Mouse (Mus musculus) ES-Bruce4 (cell line): ENCODE measurements around the gene Ccn6. TPM values are rescaled to one million over a fixed set of nuclear protein-coding genes. Genes with fewer than 3 reads are reported as not detected.

Source experiments
- H3K27ac ChIP-seq: 2 replicates; pipeline ENCODE4 v1.5.1; 2012; ENCODE audit warnings: low read length, inconsistent platforms; ENCODE audit not compliant: insufficient read depth
- H3K27me3 ChIP-seq: 2 replicates; pipeline ENCODE4 v1.6.1; 2012; ENCODE audit warnings: mild to moderate bottlenecking, low read length, inconsistent platforms; ENCODE audit not compliant: control insufficient read depth, poor library complexity, insufficient read depth, severe bottlenecking
- H3K36me3 ChIP-seq: 2 replicates; pipeline ENCODE4 v1.6.1; 2012; ENCODE audit warnings: inconsistent platforms, mild to moderate bottlenecking, low read length, moderate library complexity; ENCODE audit not compliant: control insufficient read depth, poor library complexity, insufficient read depth, severe bottlenecking
- H3K4me1 ChIP-seq: one replicate; pipeline ENCODE4 v1.8.1; 2011; ENCODE audit warnings: low read length; ENCODE audit not compliant: control insufficient read depth, insufficient read depth
- H3K4me3 ChIP-seq: 2 replicates; pipeline ENCODE4 v1.5.1; 2011; ENCODE audit warnings: low read depth, mild to moderate bottlenecking, low read length
- H3K9ac ChIP-seq: 2 replicates; pipeline ENCODE4 v1.6.1; 2012; ENCODE audit warnings: low read depth, mild to moderate bottlenecking, inconsistent platforms; ENCODE audit not compliant: poor library complexity, severe bottlenecking
- H3K9me3 ChIP-seq: replicated peaks from 2 replicates; pipeline ENCODE4 v1.6.1; 2012; ENCODE audit warnings: mild to moderate bottlenecking, low read length, inconsistent platforms; ENCODE audit not compliant: control insufficient read depth, poor library complexity, insufficient read depth, severe bottlenecking
- CTCF ChIP-seq: IDR thresholded peaks from one replicate; pipeline ENCODE4 v1.8.1; 2011; ENCODE audit warnings: low read depth, low read length
- EP300 ChIP-seq: IDR thresholded peaks from 2 replicates; pipeline ENCODE4 v1.6.1; 2011; ENCODE audit warnings: low read depth, low read length; ENCODE audit not compliant: insufficient read depth
- POLR2A ChIP-seq: IDR thresholded peaks from one replicate; pipeline ENCODE4 v1.8.1; 2011; ENCODE audit warnings: low read length; ENCODE audit not compliant: insufficient read depth
- polyA plus RNA-seq: library from polyadenylated mRNA; stranded (reverse); fragments of >200 nt; gene quantifications from 2 replicates; pipeline ENCODE4 v1.2.4, GENCODE M21; 2011; ENCODE audit warnings: low read depth; ENCODE audit not compliant: missing spikeins, insufficient read depth, insufficient read length

Gene Ccn6
- polyA plus RNA-seq, 1 experiment = not detected

DNA sequence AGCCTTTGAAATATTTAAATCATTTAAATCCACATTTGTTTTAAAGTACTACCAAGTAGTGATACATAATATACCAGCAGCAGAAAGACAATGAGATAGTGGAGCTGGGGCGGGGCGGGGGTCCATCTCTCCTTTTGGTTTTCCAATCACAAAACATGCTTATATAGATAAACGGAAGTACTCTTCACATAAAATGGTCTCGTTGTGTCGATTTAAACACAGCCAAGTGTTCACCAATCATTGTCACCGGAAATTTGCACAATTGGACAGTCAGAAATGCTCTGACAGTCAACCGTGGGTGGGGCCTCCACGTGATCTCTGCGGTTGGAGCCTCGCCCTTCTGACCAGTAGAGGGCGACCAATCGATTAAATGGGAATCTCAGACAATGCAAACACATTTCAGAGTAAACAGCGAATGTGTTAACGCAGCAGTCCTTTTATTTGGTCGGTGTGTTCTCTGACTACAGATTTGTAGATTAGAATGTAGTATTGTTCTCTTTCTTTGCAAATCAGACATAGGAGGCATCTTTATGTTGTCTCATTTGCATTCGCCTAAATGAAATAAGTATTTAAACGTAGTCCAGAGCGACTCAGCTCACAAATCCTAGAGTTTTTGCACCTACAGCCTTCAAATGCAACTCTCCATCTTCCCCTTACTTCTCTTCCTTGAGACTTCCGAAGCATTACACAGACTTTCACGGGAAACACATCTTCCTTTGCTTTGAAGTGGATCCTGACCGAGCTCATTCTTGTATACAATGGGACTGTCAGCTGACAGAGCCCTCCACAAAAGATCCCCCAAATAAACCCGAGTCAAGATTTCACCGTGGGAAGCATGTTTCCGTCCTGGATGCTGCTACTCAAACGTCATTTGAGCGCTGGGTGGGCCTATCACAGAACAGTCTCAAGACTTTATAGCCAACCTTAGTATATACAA lies 8.3 kb upstream of the Ccn6 start:
- no peaks in the 10 kb centered on the region for H3K36me3 ChIP-seq
- peak overlapping the region; percentile 79 for H3K4me3 ChIP-seq
- TF ChIP-seq POLR2A = no peak
- TF ChIP-seq CTCF = peak; percentile 65
- 0 out of 2 replicates have a peak, but pooled peaks have one; percentile 33 for TF ChIP-seq EP300
- no peaks in the 10 kb centered on the region for H3K27me3 ChIP-seq
- H3K9me3 ChIP-seq = no peaks in the 10 kb centered on the region
- H3K4me1 ChIP-seq = no peaks in the 10 kb centered on the region
- no peak overlapping the region for H3K27ac ChIP-seq
- no peak overlapping the region for H3K9ac ChIP-seq

DNA sequence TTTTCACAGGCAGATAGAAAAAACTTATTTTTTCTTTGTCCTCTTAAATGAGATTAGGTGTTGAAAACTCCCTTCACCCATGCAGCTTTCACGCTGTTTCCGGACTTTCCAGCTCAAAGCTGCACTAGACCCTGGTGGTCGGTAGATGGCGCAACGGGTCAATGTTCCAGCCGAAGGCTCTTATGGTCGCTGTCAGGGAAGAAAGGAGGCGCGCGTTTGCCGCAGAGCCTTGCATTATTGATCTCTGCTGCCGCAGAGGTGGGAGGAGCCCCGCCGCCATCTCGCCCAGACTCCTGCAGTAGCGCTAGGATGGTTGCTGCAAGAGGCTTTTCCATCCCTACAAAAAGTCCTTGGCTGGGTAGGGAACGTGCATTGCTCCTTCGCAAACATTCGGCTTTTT lies 7.5 kb upstream of the Ccn6 start:
- Histone ChIP-seq H3K4me3 (peak overlapping the region; percentile 79), H3K9ac (no peak overlapping the region), H3K27ac (no peak overlapping the region), H3K9me3 (no peaks in the 10 kb centered on the region), H3K36me3 (no peaks in the 10 kb centered on the region), H3K4me1 (no peaks in the 10 kb centered on the region), H3K27me3 (no peaks in the 10 kb centered on the region)
- TF ChIP-seq POLR2A (no peak), CTCF (peak; percentile 96), EP300 (peak; percentile 49; the same call in 1 of the 2 replicates)

DNA sequence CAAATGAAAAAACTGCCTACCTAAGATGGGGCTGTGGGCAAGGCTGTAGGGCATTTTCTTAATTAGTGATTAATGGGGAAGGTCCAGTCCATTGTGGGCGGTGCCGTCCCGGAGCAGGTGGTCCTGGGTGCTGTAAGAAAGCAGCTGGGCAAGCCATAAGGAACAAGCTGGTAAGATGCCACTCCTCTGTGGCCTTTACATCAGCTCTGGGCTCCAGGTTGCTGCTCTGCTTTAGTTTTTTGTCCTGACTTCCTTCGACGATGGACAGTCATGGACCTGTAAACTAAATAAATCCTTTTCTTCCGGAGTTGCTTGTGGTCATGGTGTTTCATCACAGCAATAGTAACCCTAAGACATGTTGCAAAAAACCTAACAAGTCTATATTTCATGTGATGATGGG lies 7.1 kb upstream of the Ccn6 start:
- no peaks in the 10 kb centered on the region for H3K4me1 ChIP-seq
- H3K36me3 ChIP-seq = no peaks in the 10 kb centered on the region
- H3K9me3 ChIP-seq = no peaks in the 10 kb centered on the region
- no peak overlapping the region for H3K27ac ChIP-seq
- TF ChIP-seq POLR2A = no peak
- no peak for TF ChIP-seq CTCF
- TF ChIP-seq EP300 = no peak
- no peaks in the 10 kb centered on the region for H3K27me3 ChIP-seq
- no peak overlapping the region for H3K9ac ChIP-seq
- H3K4me3 ChIP-seq = no peak overlapping the region

DNA sequence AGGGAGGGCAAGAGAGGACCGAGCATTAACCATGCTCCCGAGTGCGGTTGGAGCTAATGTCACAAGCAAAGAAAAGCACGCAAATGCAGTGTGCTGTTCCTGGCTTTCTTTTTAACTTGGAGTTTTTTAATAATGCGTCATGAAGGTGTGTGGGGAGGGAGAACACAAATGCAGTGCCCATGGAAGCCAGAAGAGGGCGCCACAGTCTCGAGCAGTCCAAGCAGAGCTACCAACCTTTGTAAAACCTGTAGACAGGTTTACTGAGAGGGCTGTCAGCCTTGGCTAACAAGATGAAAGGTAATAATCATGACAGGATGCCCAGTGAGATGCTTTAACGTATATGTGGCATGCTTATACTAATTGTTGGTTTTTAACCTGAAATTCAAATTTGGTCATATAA lies 6.6 kb upstream of the Ccn6 start:
- Histone ChIP-seq H3K4me1 (no peaks in the 10 kb centered on the region), H3K4me3 (no peak overlapping the region)

DNA sequence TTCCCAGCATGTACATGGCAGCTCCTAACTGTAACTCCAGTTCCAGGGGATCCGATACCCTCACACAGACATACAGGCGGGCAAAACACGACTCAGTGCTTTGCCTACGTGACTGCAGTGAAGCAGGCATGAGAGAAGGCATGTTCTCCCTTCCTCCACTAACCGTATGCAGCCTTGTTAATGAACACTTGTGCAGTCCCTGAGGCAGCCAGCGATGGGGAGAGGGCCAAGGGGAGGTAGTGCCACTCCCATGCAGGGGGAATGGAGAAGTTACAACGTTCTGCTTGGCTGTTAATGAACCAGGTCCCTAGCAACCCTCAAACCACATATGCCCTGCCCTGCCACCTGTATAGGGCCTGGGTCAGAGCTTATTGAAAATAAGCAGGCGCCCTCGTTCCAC lies 6.0 kb upstream of the Ccn6 start:
- TF ChIP-seq EP300 (no peak), CTCF (no peak), POLR2A (no peak)
- Histone ChIP-seq H3K4me3 (no peak overlapping the region), H3K9ac (no peak overlapping the region), H3K36me3 (no peaks in the 10 kb centered on the region), H3K4me1 (no peaks in the 10 kb centered on the region), H3K27me3 (no peaks in the 10 kb centered on the region), H3K9me3 (no peaks in the 10 kb centered on the region), H3K27ac (no peak overlapping the region)

More for the DNA sequence above, 6.6 kb upstream of the Ccn6 start:
- Histone ChIP-seq H3K9me3 (no peaks in the 10 kb centered on the region), H3K27me3 (no peaks in the 10 kb centered on the region), H3K27ac (no peak overlapping the region), H3K36me3 (no peaks in the 10 kb centered on the region), H3K9ac (no peak overlapping the region)
- TF ChIP-seq CTCF (peak; percentile 95), POLR2A (no peak)

DNA sequence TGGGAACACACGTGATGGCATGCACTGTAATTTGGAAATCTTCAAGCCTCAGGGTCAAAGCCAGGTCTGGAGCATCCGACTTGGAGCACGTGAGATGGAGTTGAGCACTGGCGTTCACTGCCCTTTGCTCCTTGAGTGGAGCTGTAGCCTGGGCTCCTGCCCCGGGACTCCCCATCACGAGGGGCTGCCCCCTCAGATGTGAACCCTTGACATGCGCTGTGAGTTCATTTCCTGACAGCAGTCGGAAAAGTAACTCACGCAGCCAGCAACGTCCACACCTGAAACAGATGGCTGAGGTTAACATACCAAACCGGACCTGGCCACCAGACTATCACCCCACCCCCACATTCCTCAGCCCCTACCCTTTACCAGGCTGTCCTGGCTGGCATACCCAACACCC lies 4.0 kb upstream of the Ccn6 start:
- H3K9ac ChIP-seq = no peak overlapping the region
- no peaks in the 10 kb centered on the region for H3K36me3 ChIP-seq
- H3K27ac ChIP-seq = no peak overlapping the region
- no peaks in the 10 kb centered on the region for H3K27me3 ChIP-seq
- no peak overlapping the region for H3K4me3 ChIP-seq
- H3K9me3 ChIP-seq = no peaks in the 10 kb centered on the region
- no peaks in the 10 kb centered on the region for H3K4me1 ChIP-seq
- TF ChIP-seq EP300 = no peak
- no peak for TF ChIP-seq POLR2A
- no peak for TF ChIP-seq CTCF
